Mouse (Mus musculus) C2C12 (cell line): ENCODE data around the gene Zyx. TPM values are rescaled to one million over a fixed set of nuclear protein-coding genes. Genes with fewer than 3 reads are reported as not detected.

Source experiments
- H3K27me3 ChIP-seq: one replicate; pipeline ENCODE4 v1.6.1; 2011; ENCODE audit not compliant: control insufficient read depth, insufficient read depth, insufficient read length
- H3K36me3 ChIP-seq: one replicate; pipeline ENCODE4 v1.6.1; 2011; ENCODE audit not compliant: control insufficient read depth, insufficient read depth
- H3K4me3 ChIP-seq: one replicate; pipeline ENCODE4 v1.5.1; 2011; ENCODE audit warnings: mild to moderate bottlenecking, control low read depth; ENCODE audit not compliant: poor library complexity, insufficient read depth, severe bottlenecking
- H3K79me2 ChIP-seq: one replicate; pipeline ENCODE4 v1.6.1; 2011; ENCODE audit not compliant: control insufficient read depth, insufficient read depth
- H3K79me3 ChIP-seq: one replicate; pipeline ENCODE4 v1.6.1; 2011; ENCODE audit warnings: low read depth, control low read depth
- H3ac ChIP-seq: one replicate; pipeline ENCODE3; 2011; ENCODE audit warnings: low read depth; ENCODE audit not compliant: control insufficient read depth, insufficient read length
- CEBPB ChIP-seq: IDR thresholded peaks from one replicate; pipeline ENCODE4 v1.6.1; 2011; ENCODE audit warnings: low read depth, mild to moderate bottlenecking, control low read depth, moderate library complexity
- CTCF ChIP-seq: IDR thresholded peaks from one replicate; pipeline ENCODE4 v1.5.1; 2011; ENCODE audit not compliant: control insufficient read depth, insufficient read depth, insufficient read length
- FOSL1 ChIP-seq: IDR thresholded peaks from one replicate; pipeline ENCODE4 v1.8.0; 2011; ENCODE audit warnings: mild to moderate bottlenecking, low read length; ENCODE audit not compliant: poor library complexity, insufficient read depth, severe bottlenecking
- MAX ChIP-seq: IDR thresholded peaks from one replicate; pipeline ENCODE4 v1.6.1; 2011; ENCODE audit warnings: mild to moderate bottlenecking, control low read depth
- MYOD1 ChIP-seq: IDR thresholded peaks from one replicate; pipeline ENCODE4 v1.6.1; 2011; ENCODE audit warnings: low read depth; ENCODE audit not compliant: control insufficient read depth, insufficient read length
- MYOG ChIP-seq: IDR thresholded peaks from one replicate; pipeline ENCODE4 v1.6.1; 2011; ENCODE audit not compliant: control insufficient read depth, insufficient read length; ENCODE audit errors: extremely low read depth
- USF1 ChIP-seq: IDR thresholded peaks from one replicate; pipeline ENCODE4 v1.6.1; 2011; ENCODE audit warnings: low read depth, mild to moderate bottlenecking, control low read depth, moderate library complexity
- long read RNA-seq, 2 experiments: library from polyadenylated mRNA; unstranded; transcript quantifications; one replicate each; pipeline ENCODE4 v2.0.0; 2019 to 2020
- polyA plus RNA-seq: library from polyadenylated mRNA; unstranded; fragments of >200 nt; fragmentation: generic; extraction: Trizol; gene quantifications from one replicate; pipeline ENCODE4 v1.2.1, GENCODE M21; 2012; ENCODE audit warnings: missing spikeins

Gene Zyx
- 694 TPM for polyA plus RNA-seq
- long read RNA-seq, experiment 1, transcript Zyx-207 (10 exons, 2,605 nt) = major isoform, 342 of 541 reads
- long read RNA-seq, experiment 1, transcript Zyx-202 (11 exons, 3,188 nt) = minor isoform, 7 of 541 reads
- long read RNA-seq, experiment 1, transcript Zyx-201 (9 exons, 2,301 nt) = minor isoform, 12 of 541 reads
- long read RNA-seq, experiment 1, partial matches to known transcripts = 95 of 541 reads
- long read RNA-seq, experiment 1, other reads (novel, unspliced or antisense) = 85 of 541 reads
- long read RNA-seq, experiment 2, transcript Zyx-202 (11 exons, 3,188 nt) = minor isoform, 38 of 1,669 reads
- long read RNA-seq, experiment 2, transcript Zyx-201 (9 exons, 2,301 nt) = minor isoform, 27 of 1,669 reads
- long read RNA-seq, experiment 2, transcript Zyx-207 (10 exons, 2,605 nt) = major isoform, 1,090 of 1,669 reads
- long read RNA-seq, experiment 2, partial matches to known transcripts = 418 of 1,669 reads
- long read RNA-seq, experiment 2, other reads (novel, unspliced or antisense) = 96 of 1,669 reads

DNA sequence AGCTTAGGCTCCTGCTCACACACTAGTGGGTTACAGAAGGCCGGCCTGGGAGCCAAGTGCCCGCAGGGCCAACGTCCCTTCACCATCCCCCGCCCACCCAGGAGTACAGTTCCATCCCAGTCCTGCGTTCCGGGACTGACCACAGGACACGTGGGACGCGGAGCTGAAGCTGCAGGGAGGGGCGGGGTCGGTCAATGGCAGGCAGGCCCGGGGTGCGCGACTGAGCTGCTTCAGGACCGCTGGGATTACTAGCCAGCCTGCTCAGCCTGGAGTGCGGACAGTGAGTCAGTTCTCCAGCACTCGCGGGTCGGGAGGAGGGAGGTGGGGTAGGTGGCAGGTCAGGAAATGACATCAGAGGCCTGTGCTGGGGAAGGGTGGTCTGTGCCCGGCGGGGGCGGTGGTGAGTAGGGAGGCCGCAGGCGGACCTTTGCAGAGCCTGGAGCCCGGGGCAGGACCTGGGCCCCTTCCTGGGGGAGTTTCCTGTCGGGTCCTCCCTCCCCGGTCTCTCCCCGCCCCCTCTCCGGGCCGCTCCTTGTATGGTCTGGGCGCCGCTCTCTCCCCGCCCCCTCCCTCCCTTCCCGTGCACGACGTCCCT is at the start of gene Zyx:
Gene Zyx, plus strand, starts transcription at position 205 of the 595 bp plus-strand sequence.
- H3K79me3 ChIP-seq = peaks cover 42% of the 10 kb centered on the region
- no peak for TF ChIP-seq CEBPB
- TF ChIP-seq MAX = peak; percentile 86
- peak; percentile 79 for TF ChIP-seq USF1
- TF ChIP-seq MYOG = no peak
- no peak for TF ChIP-seq FOSL1
- no peak for TF ChIP-seq CTCF
- no peak for TF ChIP-seq MYOD1
- H3ac ChIP-seq = peak within 1 kb of the TSS; percentile 98
- H3K27me3 ChIP-seq = no peaks in the 10 kb centered on the region
- peaks cover 47% of the 10 kb centered on the region for H3K79me2 ChIP-seq
- H3K4me3 ChIP-seq = peak within 1 kb of the TSS; percentile 96
- H3K36me3 ChIP-seq = peaks cover 39% of the 10 kb centered on the region

DNA sequence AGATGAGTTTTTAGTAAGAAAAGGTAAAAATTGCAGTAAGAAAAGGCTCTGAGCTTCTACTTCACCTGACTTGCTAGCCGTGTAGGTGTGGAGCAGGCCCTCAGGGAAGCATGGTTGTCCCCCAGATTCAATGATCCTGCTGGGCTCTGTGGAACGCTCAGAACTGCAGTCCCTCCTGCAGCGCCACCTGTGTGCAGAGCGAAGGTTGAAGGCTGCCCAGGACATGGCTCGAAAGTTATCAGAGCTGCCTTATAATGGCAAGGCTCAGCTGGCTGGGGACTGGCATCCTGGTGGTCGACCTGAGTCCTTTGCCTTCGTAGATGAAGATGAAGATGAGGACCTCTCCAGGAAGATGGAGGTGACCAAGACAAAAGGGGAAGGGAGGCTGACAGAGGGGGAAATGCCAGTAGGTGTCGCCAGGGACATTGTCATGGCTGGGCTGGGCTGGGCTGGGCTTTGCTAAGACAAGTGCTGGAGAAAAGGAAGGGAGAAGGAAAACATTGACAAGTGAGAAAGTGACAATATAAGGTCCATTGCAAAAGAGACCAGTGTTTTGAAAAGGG is 39.5 kb upstream of the Zyx start:
- H3K79me3 ChIP-seq = no peaks in the 10 kb centered on the region
- TF ChIP-seq CEBPB = no peak
- H3ac ChIP-seq = no peak overlapping the region
- no peak overlapping the region for H3K4me3 ChIP-seq
- H3K27me3 ChIP-seq = no peaks in the 10 kb centered on the region
- peaks cover 6% of the 10 kb centered on the region for H3K36me3 ChIP-seq
- H3K79me2 ChIP-seq = no peaks in the 10 kb centered on the region

GRCm38 (mm10) chr6:42310427-42311053 is 38.9 kb upstream of the Zyx start:
- Histone ChIP-seq H3K79me2 (no peaks in the 10 kb centered on the region), H3K4me3 (no peak overlapping the region), H3ac (no peak overlapping the region), H3K36me3 (peaks cover 6% of the 10 kb centered on the region), H3K79me3 (no peaks in the 10 kb centered on the region), H3K27me3 (no peaks in the 10 kb centered on the region)
- TF ChIP-seq CTCF = no peak
- no peak for TF ChIP-seq FOSL1
- no peak for TF ChIP-seq MAX
- no peak for TF ChIP-seq USF1
- no peak for TF ChIP-seq CEBPB
- TF ChIP-seq MYOG = no peak
- no peak for TF ChIP-seq MYOD1

DNA sequence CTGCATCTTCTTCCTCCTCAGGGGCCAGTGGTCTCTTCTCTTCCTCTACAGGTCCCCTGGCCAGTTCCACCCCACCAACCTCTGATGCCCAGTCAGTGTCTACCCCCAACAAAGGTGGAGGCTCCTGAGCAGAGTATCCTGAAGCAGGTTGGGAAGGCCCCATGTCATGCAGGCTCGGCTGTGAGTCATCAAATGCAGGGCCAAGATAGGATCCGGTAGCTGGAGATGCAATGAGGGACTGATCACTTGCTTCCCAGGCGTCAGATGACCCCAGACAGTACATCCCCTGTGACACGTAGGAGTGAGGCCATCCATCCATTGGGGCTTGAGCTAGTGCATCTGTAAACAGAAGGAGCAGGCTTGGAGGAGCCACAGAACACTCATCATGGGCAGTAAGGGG is 31.1 kb upstream of the Zyx start:
- Histone ChIP-seq H3K79me2 (no peaks in the 10 kb centered on the region), H3ac (no peak overlapping the region), H3K4me3 (no peak overlapping the region), H3K27me3 (no peaks in the 10 kb centered on the region), H3K79me3 (no peaks in the 10 kb centered on the region), H3K36me3 (peaks cover 8% of the 10 kb centered on the region)
- TF ChIP-seq USF1 (no peak), CEBPB (no peak), MAX (no peak), FOSL1 (no peak), MYOG (no peak), MYOD1 (no peak), CTCF (no peak)

- H3ac ChIP-seq = peak overlapping the region; percentile 71
- H3K79me2 ChIP-seq = no peaks in the 10 kb centered on the region
- no peaks in the 10 kb centered on the region for H3K27me3 ChIP-seq
- TF ChIP-seq MYOD1 (no peak), USF1 (no peak), MYOG (no peak)
- peaks cover 6% of the 10 kb centered on the region for H3K36me3 ChIP-seq
- no peaks in the 10 kb centered on the region for H3K79me3 ChIP-seq
- peak overlapping the region; percentile 39 for H3K4me3 ChIP-seq
Measured at GRCm38 (mm10) chr6:42323371-42324066, 25.9 kb upstream of the Zyx start.
